Mouse (Mus musculus) ES-CJ7 (cell line): ENCODE measurements around the gene Ggcx.

Experiments
- DNase-seq: peaks from one replicate; pipeline ENCODE4 v3.0.0; 2011; ENCODE audit warnings: low read depth, low spot score

Ggcx gene

GRCm38 (mm10) chr6:72414076-72414756 is at the start of gene Ggcx:
Gene Ggcx (plus strand): TSS chr6:72414308.
- peak; percentile 98 for DNase-seq

- no peak for DNase-seq
Measured at GRCm38 (mm10) chr6:72364985-72365384, 49.1 kb upstream of the Ggcx start.

- no peak for DNase-seq
Measured at GRCm38 (mm10) chr6:72366304-72366703, 47.8 kb upstream of the Ggcx start.

- DNase-seq, result no peak
Measured at GRCm38 (mm10) chr6:72366844-72367443, 47.2 kb upstream of the Ggcx start, which contains the start of gene Rnf181. Gene Rnf181 (minus strand): TSS chr6:72366956.

GRCm38 (mm10) chr6:72367460-72367974 is 46.6 kb upstream of the Ggcx start:
- no peak for DNase-seq

GRCm38 (mm10) chr6:72369557-72369956 is 44.6 kb upstream of the Ggcx start:
- DNase-seq, result peak; percentile 56

GRCm38 (mm10) chr6:72370091-72370490 is 44.0 kb upstream of the Ggcx start:
- DNase-seq, result no peak

GRCm38 (mm10) chr6:72371147-72371546 is 43.0 kb upstream of the Ggcx start:
- DNase-seq, result no peak

- DNase-seq, result no peak
Measured at GRCm38 (mm10) chr6:72371571-72371970, 42.5 kb upstream of the Ggcx start.

GRCm38 (mm10) chr6:72373184-72373583 is 40.9 kb upstream of the Ggcx start:
- no peak for DNase-seq

- DNase-seq, result no peak
Measured at GRCm38 (mm10) chr6:72374206-72374605, 39.9 kb upstream of the Ggcx start.

GRCm38 (mm10) chr6:72374820-72375563 is 39.1 kb upstream of the Ggcx start:
- DNase-seq, result no peak

- DNase-seq, result no peak
Measured at GRCm38 (mm10) chr6:72378510-72379234, 35.4 kb upstream of the Ggcx start.

GRCm38 (mm10) chr6:72379377-72380130 is 34.6 kb upstream of the Ggcx start:
- no peak for DNase-seq

- DNase-seq, result peak; percentile 44
Measured at GRCm38 (mm10) chr6:72380131-72380770, 33.9 kb upstream of the Ggcx start, which contains the start of gene Vamp5. Gene Vamp5 (minus strand): TSS chr6:72380468.

GRCm38 (mm10) chr6:72382494-72382893 is 31.6 kb upstream of the Ggcx start:
- DNase-seq, result no peak

GRCm38 (mm10) chr6:72383142-72383820 is 30.8 kb upstream of the Ggcx start:
- DNase-seq, result no peak

- DNase-seq, result no peak
Measured at GRCm38 (mm10) chr6:72383952-72384351, 30.2 kb upstream of the Ggcx start.

GRCm38 (mm10) chr6:72385258-72385657 is 28.9 kb upstream of the Ggcx start:
- DNase-seq, result no peak

GRCm38 (mm10) chr6:72386561-72386960 is 27.5 kb upstream of the Ggcx start:
- no peak for DNase-seq
